Comparison of ENCODE assay signal across 9 mouse cellular contexts in genomic region chr17:88336140-88336769, GRCm38 (mm10).
DNase-seq lines count a peak whose midpoint lies in the region; TF ChIP-seq lines count a peak whose summit lies in the region.
"Had no signal": no experiment of that assay in that cellular context is flagged by ENCODE, and none has a peak within 500 bp of the region (broad histone marks: within the 10 kb centered on the region; RNA-seq: fewer than 3 reads in every experiment).

No protein-coding gene starts in this region.

- peak; percentile 74; the same call in 1 of the 2 replicates for TF ChIP-seq EP300 in heart, adult 2 months (IDR thresholded peaks at IDR 0.05; ENCODE audit: insufficient read depth, low read depth, low read length)

- TF ChIP-seq CTCF in left cerebral cortex, adult 2 months (IDR thresholded peaks at IDR 0.05) = no peak
- TF ChIP-seq CTCF in heart, adult 2 months (IDR thresholded peaks at IDR 0.05) = no peak

- no peak overlapping the region for H3K4me3 ChIP-seq in left cerebral cortex, adult 2 months
- H3K4me3 ChIP-seq in heart, adult 2 months = no peak overlapping the region
- H3K4me3 ChIP-seq: erythroblast, embryonic 14.5 days had no signal

- H3K27ac ChIP-seq in left cerebral cortex, adult 2 months = peak overlapping the region; percentile 69
- H3K27ac ChIP-seq in heart, adult 2 months = peak overlapping the region; percentile 78

- peaks cover 9% of the 10 kb centered on the region for H3K4me1 ChIP-seq in heart, adult 2 months (ENCODE audit: control insufficient read depth, insufficient read depth, low read length)

- no peaks in the 10 kb centered on the region; the same call in none of the 2 replicates for H3K36me3 ChIP-seq in heart, adult 2 months (ENCODE audit: control insufficient read depth, insufficient read depth, low read length)

- no peaks in the 10 kb centered on the region for H3K27me3 ChIP-seq in heart, adult 2 months (ENCODE audit: control insufficient read depth, insufficient read depth, low read length)

- peak overlapping the region; percentile 0; the same call in 1 of the 2 replicates for H3K9ac ChIP-seq in heart, adult 2 months (ENCODE audit: low read depth, low read length)

- DNase-seq in left cerebral cortex, adult 2 months (ENCODE audit: extremely low spot score in 1 of 2, low spot score in 2 of 2) = no peak
- DNase-seq in left cerebral cortex, adult 18-20 months (ENCODE audit: low spot score in 2 of 2) = no peak
- peak; percentile 83 for DNase-seq in cerebellum, adult 9-11 months
- DNase-seq in heart, adult 2 months = peak; percentile 56 to 69
- peak; percentile 50 for DNase-seq in lung, postnatal 25 days (ENCODE audit: low spot score)
- no peak for DNase-seq in embryo, embryonic 10 days (ENCODE audit: low spot score)
- no peak for DNase-seq in urinary bladder, adult 2 months (ENCODE audit: low spot score)
- DNase-seq: thymus, adult 18-20 months had no signal

- intact Hi-C loops in left cerebral cortex, adult 2 months (cut with DNase I) = no loop called here
- intact Hi-C loops in heart, adult 2 months (cut with DNase I) = no loop called here

- peak; percentile 51; the same call in 1 of the 2 replicates for TF ChIP-seq POLR2A in heart, adult 2 months (IDR thresholded peaks at IDR 0.05; ENCODE audit: insufficient read depth, low read depth, low read length)

- WGBS in heart, adult 2 months = 15% methylated on average over 3 of the region's 3 CpGs

- H3K79me2 ChIP-seq in heart, adult 2 months (replicated peaks; ENCODE audit: control insufficient read depth, insufficient read depth, low read length) = no peaks in the 10 kb centered on the region

Comparison
In these comparisons a context has a peak if more than half of its experiments do, and no peak if none do; other contexts are left out.
1. DNase-seq: peak in cerebellum, adult 9-11 months (single experiment), heart, adult 2 months (2 of 2) and lung, postnatal 25 days (single experiment); none in left cerebral cortex, adult 2 months (0 of 2), left cerebral cortex, adult 18-20 months (0 of 2), embryo, embryonic 10 days (single experiment) and urinary bladder, adult 2 months (single experiment).